Mouse (Mus musculus): Measurements from ENCODE around the gene Cog2. TPM values are rescaled to one million over a fixed set of nuclear protein-coding genes. Genes with fewer than 3 reads are reported as not detected.

Gene Cog2
- polyA plus RNA-seq, 1 experiment from 2014 or later: 42.6 TPM

- H3K36me3 ChIP-seq (ENCODE audit: control insufficient read depth, insufficient read depth, low read length): no peaks in the 10 kb centered on the region
- no peak overlapping the region for H3K27ac ChIP-seq (ENCODE audit: low read depth, low read length)
- H3K4me1 ChIP-seq (ENCODE audit: control insufficient read depth, insufficient read depth, low read length): no peaks in the 10 kb centered on the region
- no peaks in the 10 kb centered on the region for H3K9me3 ChIP-seq (ENCODE audit: control insufficient read depth, low read length)
- DNase-seq (ENCODE audit: low spot score): no peak
- no peak overlapping the region for H3K9ac ChIP-seq (ENCODE audit: low read length)
- no peak overlapping the region for H3K4me3 ChIP-seq (ENCODE audit: low read depth, low read length)
- no peaks in the 10 kb centered on the region for H3K27me3 ChIP-seq (ENCODE audit: control insufficient read depth, insufficient read depth, low read length)
- 90% methylated on average over 3 of the region's 3 CpGs for WGBS
- no peak for ATAC-seq (ENCODE audit: insufficient read depth, low FRiP score, low TSS enrichment)
- H3K4me2 ChIP-seq (ENCODE audit: low read depth): no peak overlapping the region
Observed at GRCm38 (mm10) chr8:124567584-124567983, 47.0 kb downstream of the Cog2 start.

- H3K36me3 ChIP-seq (ENCODE audit: control insufficient read depth, insufficient read depth, low read length): no peaks in the 10 kb centered on the region
- no peaks in the 10 kb centered on the region for H3K27me3 ChIP-seq (ENCODE audit: control insufficient read depth, insufficient read depth, low read length)
- no peak for ATAC-seq (ENCODE audit: insufficient read depth, low FRiP score, low TSS enrichment)
- no peak overlapping the region for H3K4me2 ChIP-seq (ENCODE audit: low read depth)
- H3K9me3 ChIP-seq (ENCODE audit: control insufficient read depth, low read length): no peaks in the 10 kb centered on the region
- no peak overlapping the region for H3K4me3 ChIP-seq (ENCODE audit: low read depth, low read length)
- DNase-seq (ENCODE audit: low spot score): no peak
- no peak overlapping the region for H3K9ac ChIP-seq (ENCODE audit: low read length)
- 79% methylated on average over 2 of the region's 2 CpGs for WGBS
- no peak overlapping the region for H3K27ac ChIP-seq (ENCODE audit: low read depth, low read length)
- no peaks in the 10 kb centered on the region for H3K4me1 ChIP-seq (ENCODE audit: control insufficient read depth, insufficient read depth, low read length)
Observed at GRCm38 (mm10) chr8:124569100-124569499, 48.5 kb downstream of the Cog2 start.

- 68% methylated on average over 2 of the region's 2 CpGs for WGBS
- Histone ChIP-seq H3K27ac (ENCODE audit: low read depth, low read length) (no peak within 1 kb of the TSS), H3K27me3 (ENCODE audit: control insufficient read depth, insufficient read depth, low read length) (no peaks in the 10 kb centered on the region), H3K9me3 (ENCODE audit: control insufficient read depth, low read length) (no peaks in the 10 kb centered on the region), H3K36me3 (ENCODE audit: control insufficient read depth, insufficient read depth, low read length) (no peaks in the 10 kb centered on the region), H3K4me1 (ENCODE audit: control insufficient read depth, insufficient read depth, low read length) (no peaks in the 10 kb centered on the region), H3K4me2 (ENCODE audit: low read depth) (no peak within 1 kb of the TSS), H3K9ac (ENCODE audit: low read length) (no peak within 1 kb of the TSS), H3K4me3 (ENCODE audit: low read depth, low read length) (no peak within 1 kb of the TSS)
- ATAC-seq (ENCODE audit: insufficient read depth, low FRiP score, low TSS enrichment) (no peak), DNase-seq (ENCODE audit: low spot score) (no peak)
Observed at GRCm38 (mm10) chr8:124569593-124569992, 49.0 kb downstream of the Cog2 start, which contains the start of gene Agt. Agt (minus strand) TSS chr8:124569706.

DNA sequence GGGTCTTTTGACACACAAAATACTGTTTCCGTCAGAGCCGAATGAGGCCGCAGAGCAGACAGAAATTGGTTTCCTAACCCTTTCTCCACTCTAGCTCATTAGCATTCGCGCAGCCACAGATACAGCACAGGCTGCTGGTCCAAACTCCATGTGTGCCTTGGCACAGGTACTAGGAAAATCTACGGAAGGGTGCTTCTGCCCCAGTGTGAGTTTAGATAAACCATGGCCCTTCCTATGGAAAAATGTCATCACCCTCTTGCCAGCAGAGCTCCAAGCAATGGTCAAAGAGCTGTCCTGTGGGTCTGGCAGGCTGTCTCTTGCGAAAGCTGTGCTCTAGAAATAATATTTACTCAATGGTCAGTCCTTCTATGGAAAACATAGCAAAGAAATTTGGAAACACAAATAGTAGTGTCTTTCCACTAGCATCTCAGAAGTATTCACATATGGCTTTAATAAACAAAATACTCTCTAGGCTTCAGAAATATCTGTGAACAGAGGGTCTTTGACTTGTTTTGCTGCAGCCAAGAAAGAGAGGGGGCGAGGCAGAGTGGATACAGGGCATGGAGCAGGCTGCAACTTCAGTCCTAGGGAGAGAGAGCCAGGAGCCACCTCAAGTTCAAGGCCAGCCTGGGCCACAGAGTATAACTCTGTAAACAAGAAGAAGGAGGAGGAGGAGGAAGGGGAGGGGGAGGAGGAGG, 51.3 kb downstream of the Cog2 start:
- no peak for ATAC-seq (ENCODE audit: insufficient read depth, low FRiP score, low TSS enrichment)
- no peak for DNase-seq (ENCODE audit: low spot score)

DNA sequence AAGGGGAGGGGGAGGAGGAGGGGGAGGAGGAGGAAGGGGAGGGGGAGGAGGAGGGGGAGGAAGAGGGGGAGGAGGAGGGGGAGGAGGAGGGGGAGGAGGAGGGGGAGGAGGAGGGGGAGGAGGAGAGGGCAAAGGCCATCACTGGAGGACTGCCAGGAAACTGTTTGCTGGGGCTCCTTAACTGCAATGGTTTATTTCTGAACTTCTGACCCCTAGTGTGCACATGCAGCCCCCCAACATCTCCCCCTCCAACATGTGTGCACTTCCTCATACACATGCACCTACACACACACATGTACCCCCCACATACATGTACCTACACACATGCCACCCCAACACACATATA, 51.8 kb downstream of the Cog2 start:
- DNase-seq (ENCODE audit: low spot score) (no peak), ATAC-seq (ENCODE audit: insufficient read depth, low FRiP score, low TSS enrichment) (no peak)
- Histone ChIP-seq H3K27me3 (ENCODE audit: control insufficient read depth, insufficient read depth, low read length) (no peaks in the 10 kb centered on the region), H3K4me1 (ENCODE audit: control insufficient read depth, insufficient read depth, low read length) (no peaks in the 10 kb centered on the region), H3K4me2 (ENCODE audit: low read depth) (no peak overlapping the region), H3K36me3 (ENCODE audit: control insufficient read depth, insufficient read depth, low read length) (no peaks in the 10 kb centered on the region), H3K4me3 (ENCODE audit: low read depth, low read length) (no peak overlapping the region), H3K9me3 (ENCODE audit: control insufficient read depth, low read length) (no peaks in the 10 kb centered on the region), H3K9ac (ENCODE audit: low read length) (no peak overlapping the region), H3K27ac (ENCODE audit: low read depth, low read length) (no peak overlapping the region)

More for the DNA sequence above, 51.3 kb downstream of the Cog2 start:
- no peaks in the 10 kb centered on the region for H3K27me3 ChIP-seq (ENCODE audit: control insufficient read depth, insufficient read depth, low read length)
- H3K36me3 ChIP-seq (ENCODE audit: control insufficient read depth, insufficient read depth, low read length): no peaks in the 10 kb centered on the region
- H3K4me3 ChIP-seq (ENCODE audit: low read depth, low read length): no peak overlapping the region
- H3K9me3 ChIP-seq (ENCODE audit: control insufficient read depth, low read length): no peaks in the 10 kb centered on the region
- 84% methylated on average over 8 of the region's 8 CpGs for WGBS
- H3K4me2 ChIP-seq (ENCODE audit: low read depth): no peak overlapping the region
- no peak overlapping the region for H3K27ac ChIP-seq (ENCODE audit: low read depth, low read length)
- no peaks in the 10 kb centered on the region for H3K4me1 ChIP-seq (ENCODE audit: control insufficient read depth, insufficient read depth, low read length)
- no peak overlapping the region for H3K9ac ChIP-seq (ENCODE audit: low read length)

DNA sequence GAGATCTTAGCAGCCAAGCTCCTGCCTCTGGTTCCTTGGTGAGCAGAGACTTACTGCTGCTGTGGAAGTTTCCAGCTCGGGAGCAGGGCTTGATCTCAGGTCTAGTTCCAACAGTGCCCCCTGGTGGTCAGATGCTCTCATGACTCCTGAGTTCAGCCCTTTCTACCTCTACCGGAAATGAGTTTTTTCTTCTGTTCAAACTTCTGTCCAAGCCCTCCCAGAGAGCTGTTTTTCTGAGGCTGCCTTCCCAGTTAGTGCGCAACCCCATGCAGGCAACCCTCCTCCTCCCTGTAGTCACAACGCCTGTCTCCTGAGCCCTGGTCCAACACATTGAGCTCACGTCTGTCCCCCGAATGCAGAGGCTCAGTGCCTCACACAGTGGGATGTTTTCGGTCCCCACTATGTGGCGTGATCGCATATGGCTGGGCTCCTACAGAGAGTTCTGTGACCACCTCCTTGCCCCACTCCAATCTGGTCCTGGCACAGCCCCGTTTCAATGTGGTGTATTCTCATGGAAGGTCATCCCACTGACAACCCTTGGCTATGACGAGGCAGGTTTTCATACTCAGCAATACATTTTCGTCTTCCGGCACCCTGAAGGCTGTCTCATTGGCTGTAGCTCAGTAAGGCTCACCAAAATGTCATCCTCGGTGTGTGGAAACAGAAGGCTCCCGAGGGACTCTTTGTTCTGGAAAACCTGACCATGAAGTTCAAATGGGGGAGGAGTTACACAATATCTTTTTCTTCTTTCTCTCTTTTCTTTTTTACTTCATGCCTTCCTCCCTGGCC, 53.2 kb downstream of the Cog2 start:
- 68% methylated on average over 15 of the region's 15 CpGs for WGBS
- Histone ChIP-seq H3K27ac (ENCODE audit: low read depth, low read length) (no peak overlapping the region), H3K36me3 (ENCODE audit: control insufficient read depth, insufficient read depth, low read length) (no peaks in the 10 kb centered on the region), H3K27me3 (ENCODE audit: control insufficient read depth, insufficient read depth, low read length) (no peaks in the 10 kb centered on the region), H3K9me3 (ENCODE audit: control insufficient read depth, low read length) (no peaks in the 10 kb centered on the region), H3K4me2 (ENCODE audit: low read depth) (no peak overlapping the region), H3K4me3 (ENCODE audit: low read depth, low read length) (no peak overlapping the region), H3K4me1 (ENCODE audit: control insufficient read depth, insufficient read depth, low read length) (no peaks in the 10 kb centered on the region), H3K9ac (ENCODE audit: low read length) (no peak overlapping the region)
- ATAC-seq (ENCODE audit: insufficient read depth, low FRiP score, low TSS enrichment): no peak
- DNase-seq (ENCODE audit: low spot score): peak; percentile 89

DNA sequence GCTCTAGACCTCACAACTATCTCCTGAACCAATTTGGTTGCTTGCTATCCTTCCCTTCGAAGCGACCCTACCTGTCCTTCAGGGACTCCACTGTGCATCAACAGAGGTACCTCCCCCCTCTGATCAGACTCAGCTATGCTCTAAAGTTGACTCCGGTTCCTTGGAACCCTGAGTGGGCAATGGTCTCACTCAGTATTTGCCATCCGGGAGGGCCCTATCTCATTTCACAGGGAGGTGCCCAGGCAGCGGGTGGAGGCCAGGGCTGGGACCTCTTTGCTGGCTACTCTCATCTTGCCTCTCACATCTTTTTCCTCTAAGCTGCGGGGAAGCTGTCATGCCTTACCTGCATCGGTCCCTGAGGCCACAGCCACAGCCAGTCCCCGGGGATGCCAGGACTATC, 55.2 kb downstream of the Cog2 start, which contains the start of gene Capn9:
Gene Capn9 (plus strand): TSS at position 301 of the 400 bp plus-strand sequence.
- DNase-seq (ENCODE audit: low spot score): no peak
- ATAC-seq (ENCODE audit: insufficient read depth, low FRiP score, low TSS enrichment): no peak
- Histone ChIP-seq H3K9me3 (ENCODE audit: control insufficient read depth, low read length) (no peaks in the 10 kb centered on the region), H3K4me2 (ENCODE audit: low read depth) (no peak within 1 kb of the TSS), H3K4me3 (ENCODE audit: low read depth, low read length) (no peak within 1 kb of the TSS), H3K36me3 (ENCODE audit: control insufficient read depth, insufficient read depth, low read length) (no peaks in the 10 kb centered on the region), H3K27me3 (ENCODE audit: control insufficient read depth, insufficient read depth, low read length) (no peaks in the 10 kb centered on the region), H3K4me1 (ENCODE audit: control insufficient read depth, insufficient read depth, low read length) (no peaks in the 10 kb centered on the region), H3K27ac (ENCODE audit: low read depth, low read length) (no peak within 1 kb of the TSS), H3K9ac (ENCODE audit: low read length) (no peak within 1 kb of the TSS)
- 92% methylated on average over 8 of the region's 8 CpGs for WGBS

DNA sequence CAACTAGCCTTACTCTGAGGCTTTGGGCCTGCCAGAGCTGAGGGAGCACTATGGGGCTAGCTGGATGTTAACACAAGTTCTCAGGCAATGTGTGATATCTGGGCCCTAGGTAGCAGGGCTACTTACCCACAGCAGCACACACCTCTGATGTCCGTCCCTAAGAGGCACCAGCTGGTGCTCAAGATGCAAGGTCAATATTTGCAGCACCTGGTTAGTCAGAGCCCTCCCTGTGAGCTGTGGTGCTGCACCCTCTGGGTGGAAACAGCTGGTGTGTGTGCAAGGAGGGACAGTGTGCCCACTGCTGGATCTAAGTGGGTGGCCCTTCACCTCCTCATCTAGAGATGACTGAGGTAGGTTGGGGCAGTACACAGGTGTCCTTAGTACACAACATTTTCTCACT, 56.2 kb downstream of the Cog2 start:
- Histone ChIP-seq H3K4me2 (ENCODE audit: low read depth) (no peak overlapping the region), H3K9ac (ENCODE audit: low read length) (no peak overlapping the region), H3K4me1 (ENCODE audit: control insufficient read depth, insufficient read depth, low read length) (no peaks in the 10 kb centered on the region), H3K36me3 (ENCODE audit: control insufficient read depth, insufficient read depth, low read length) (no peaks in the 10 kb centered on the region), H3K4me3 (ENCODE audit: low read depth, low read length) (no peak overlapping the region), H3K27ac (ENCODE audit: low read depth, low read length) (no peak overlapping the region), H3K9me3 (ENCODE audit: control insufficient read depth, low read length) (no peaks in the 10 kb centered on the region), H3K27me3 (ENCODE audit: control insufficient read depth, insufficient read depth, low read length) (no peaks in the 10 kb centered on the region)
- DNase-seq (ENCODE audit: low spot score): no peak
- no peak for ATAC-seq (ENCODE audit: insufficient read depth, low FRiP score, low TSS enrichment)
- WGBS: 75% methylated on average over 1 of the region's 1 CpGs

Measured in neural tube, embryonic 11.5 days (tissue).